Mouse (Mus musculus) induced T-regulatory cell, adult 2 months (primary cell): ENCODE results near the gene Gata2.
"Not testable (repeated sequence)": the region's sequence is repeated elsewhere in the genome, so short reads cannot be mapped to it uniquely, and the experiment has no call there.

Experiments
- DNase-seq: peaks from one replicate; pipeline ENCODE4 v3.0.0-alpha.2; 2012; ENCODE audit warnings: low read depth

The Gata2 gene

GRCm38 (mm10) chr6:88193433-88194052, at the start of gene Gata2:
Gata2 (plus strand) TSS chr6:88193891.
- DNase-seq = no peak

GRCm38 (mm10) chr6:88145793-88146192, 47.9 kb upstream of the Gata2 start:
- no peak for DNase-seq

- DNase-seq = no peak
Observed at GRCm38 (mm10) chr6:88146576-88146975, 47.1 kb upstream of the Gata2 start.

GRCm38 (mm10) chr6:88147411-88148003, 46.2 kb upstream of the Gata2 start:
- DNase-seq = no peak

- DNase-seq = peak; percentile 8
Observed at GRCm38 (mm10) chr6:88151335-88151734, 42.4 kb upstream of the Gata2 start.

- DNase-seq = no peak
Observed at GRCm38 (mm10) chr6:88152127-88152705, 41.5 kb upstream of the Gata2 start.

- no peak for DNase-seq
Observed at GRCm38 (mm10) chr6:88152979-88153378, 40.7 kb upstream of the Gata2 start.

- not testable (repeated sequence) for DNase-seq
Observed at GRCm38 (mm10) chr6:88155614-88156013, 38.1 kb upstream of the Gata2 start.

GRCm38 (mm10) chr6:88158790-88159189, 34.9 kb upstream of the Gata2 start:
- DNase-seq = no peak

GRCm38 (mm10) chr6:88166054-88166453, 27.6 kb upstream of the Gata2 start:
- no peak for DNase-seq

- no peak for DNase-seq
Observed at GRCm38 (mm10) chr6:88174191-88174590, 19.5 kb upstream of the Gata2 start.

- no peak for DNase-seq
Observed at GRCm38 (mm10) chr6:88174676-88175075, 19.0 kb upstream of the Gata2 start.

- DNase-seq = no peak
Observed at GRCm38 (mm10) chr6:88184671-88185070, 9.0 kb upstream of the Gata2 start.

GRCm38 (mm10) chr6:88188148-88188547, 5.5 kb upstream of the Gata2 start:
- DNase-seq = no peak

GRCm38 (mm10) chr6:88189312-88190042, 4.2 kb upstream of the Gata2 start:
- DNase-seq = peak; percentile 59

- no peak for DNase-seq
Observed at GRCm38 (mm10) chr6:88190043-88190309, 3.7 kb upstream of the Gata2 start.

GRCm38 (mm10) chr6:88190310-88191023, 3.2 kb upstream of the Gata2 start:
- DNase-seq = no peak

GRCm38 (mm10) chr6:88191024-88191365, 2.7 kb upstream of the Gata2 start:
- DNase-seq = no peak

GRCm38 (mm10) chr6:88191411-88192070, 2.1 kb upstream of the Gata2 start:
- no peak for DNase-seq

- no peak for DNase-seq
Observed at GRCm38 (mm10) chr6:88192756-88193155, 935 bp upstream of the Gata2 start.

- no peak for DNase-seq
Observed at GRCm38 (mm10) chr6:88194053-88194977, 624 bp downstream of the Gata2 start.
